Mouse (Mus musculus) limb, embryonic 15.5 days (tissue): ENCODE data around the gene Cerk. TPM values are rescaled to one million over a fixed set of nuclear protein-coding genes. Genes with fewer than 3 reads are reported as not detected.
"Not testable (repeated sequence)": the region's sequence is repeated elsewhere in the genome, so short reads cannot be mapped to it uniquely, and the experiment has no call there.

Experiments used
- ATAC-seq: fragments of 200-750 bp; cut with Nextera tagmentation; 2 replicates; pipeline ENCODE4 v1.8.0; 2017; ENCODE audit warnings: low read depth, moderate TSS enrichment; ENCODE audit not compliant: insufficient number of reproducible peaks, low FRiP score, low TSS enrichment
- H3K27ac ChIP-seq: fragments of 300-500 bp; sonication (generic); 2 replicates; pipeline ENCODE4 v1.5.1; 2015; ENCODE audit warnings: moderate library complexity, mild to moderate bottlenecking, inconsistent platforms
- H3K27me3 ChIP-seq: fragments of 300-500 bp; sonication (generic); 2 replicates; pipeline ENCODE4 v1.6.1; 2015; ENCODE audit warnings: inconsistent platforms
- H3K36me3 ChIP-seq: fragments of 300-500 bp; sonication (generic); 2 replicates; pipeline ENCODE4 v1.6.1; 2015; ENCODE audit warnings: inconsistent platforms
- H3K4me1 ChIP-seq: fragments of 300-500 bp; sonication (generic); 2 replicates; pipeline ENCODE4 v1.6.1; 2015; ENCODE audit warnings: inconsistent platforms
- H3K4me2 ChIP-seq: fragments of 300-500 bp; sonication (generic); 2 replicates; pipeline ENCODE4 v1.6.1; 2015; ENCODE audit warnings: mild to moderate bottlenecking, inconsistent platforms
- H3K4me3 ChIP-seq: fragments of 300-500 bp; sonication (generic); 2 replicates; pipeline ENCODE4 v1.5.1; 2015; ENCODE audit warnings: mild to moderate bottlenecking, inconsistent platforms
- H3K9ac ChIP-seq: fragments of 300-500 bp; sonication (generic); 2 replicates; pipeline ENCODE4 v1.6.1; 2015; ENCODE audit warnings: inconsistent platforms
- H3K9me3 ChIP-seq: fragments of 300-500 bp; sonication (generic); 2 replicates; pipeline ENCODE4 v1.6.1; 2016; ENCODE audit warnings: inconsistent platforms
- WGBS: fragments of 180-500 bp; shearing (Covaris S2); methylation state at CpG from one replicate; pipeline ENCODE4 v1.1.7; 2015; 5-methylcytosine and 5-hydroxymethylcytosine counted together
- polyA plus RNA-seq: library from polyadenylated mRNA; unstranded; fragments of >200 nt; fragmentation: Nextera tagmentation; extraction: Ambion mirVana; gene quantifications from 2 replicates; pipeline ENCODE4 v1.2.1, GENCODE M21; 2015

Gene Cerk
- polyA plus RNA-seq, 1 experiment from 2014 or later, result 17.7 TPM

GRCm38 (mm10) chr15:86221901-86222300 is 36.0 kb upstream of the Cerk start:
- H3K4me2 ChIP-seq, H3K4me1 ChIP-seq, H3K9ac ChIP-seq, H3K36me3 ChIP-seq, H3K27ac ChIP-seq, ATAC-seq, H3K4me3 ChIP-seq, H3K9me3 ChIP-seq, H3K27me3 ChIP-seq: not testable (repeated sequence)
- 65% methylated on average over 11 of the region's 11 CpGs for WGBS

DNA sequence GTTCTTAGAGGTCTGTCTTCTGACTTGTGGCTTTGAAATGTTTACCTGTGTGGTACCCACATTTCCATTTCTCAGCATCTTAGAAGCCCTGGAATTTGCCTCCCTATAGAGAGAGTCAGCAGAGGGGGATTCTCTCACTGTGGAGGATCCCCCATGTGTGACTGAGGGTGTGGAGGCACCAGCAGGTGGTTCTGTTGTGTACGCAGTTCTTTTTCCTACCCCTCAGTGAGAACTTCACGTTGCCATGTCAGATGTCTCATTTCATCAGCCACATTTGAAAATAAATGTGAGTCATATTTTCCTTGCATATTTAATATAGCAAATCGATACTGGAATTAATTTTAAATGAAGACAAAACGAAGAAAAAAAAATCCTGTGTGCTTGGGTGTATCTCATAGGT is 35.4 kb upstream of the Cerk start:
- ATAC-seq, result no peak
- no peaks in the 10 kb centered on the region for H3K36me3 ChIP-seq
- WGBS, result 84% methylated on average over 4 of the region's 4 CpGs
- H3K4me2 ChIP-seq, result no peak overlapping the region
- H3K9me3 ChIP-seq, result no peaks in the 10 kb centered on the region
- no peak overlapping the region for H3K27ac ChIP-seq
- no peaks in the 10 kb centered on the region for H3K27me3 ChIP-seq
- no peak overlapping the region for H3K9ac ChIP-seq
- peaks cover 3% of the 10 kb centered on the region; the same call in 1 of the 2 replicates for H3K4me1 ChIP-seq
- H3K4me3 ChIP-seq, result no peak overlapping the region

- peaks cover 3% of the 10 kb centered on the region; the same call in 1 of the 2 replicates for H3K4me1 ChIP-seq
- no peak overlapping the region for H3K4me2 ChIP-seq
- H3K27ac ChIP-seq, result no peak overlapping the region
- ATAC-seq, result no peak
- H3K4me3 ChIP-seq, result no peak overlapping the region
- no peak overlapping the region for H3K9ac ChIP-seq
- H3K9me3 ChIP-seq, result no peaks in the 10 kb centered on the region
- no peaks in the 10 kb centered on the region for H3K36me3 ChIP-seq
- no peaks in the 10 kb centered on the region for H3K27me3 ChIP-seq
- WGBS, result 83% methylated on average over 4 of the region's 4 CpGs
These were observed 34.8 kb upstream of the Cerk start for GRCm38 (mm10) chr15:86220715-86221114.

DNA sequence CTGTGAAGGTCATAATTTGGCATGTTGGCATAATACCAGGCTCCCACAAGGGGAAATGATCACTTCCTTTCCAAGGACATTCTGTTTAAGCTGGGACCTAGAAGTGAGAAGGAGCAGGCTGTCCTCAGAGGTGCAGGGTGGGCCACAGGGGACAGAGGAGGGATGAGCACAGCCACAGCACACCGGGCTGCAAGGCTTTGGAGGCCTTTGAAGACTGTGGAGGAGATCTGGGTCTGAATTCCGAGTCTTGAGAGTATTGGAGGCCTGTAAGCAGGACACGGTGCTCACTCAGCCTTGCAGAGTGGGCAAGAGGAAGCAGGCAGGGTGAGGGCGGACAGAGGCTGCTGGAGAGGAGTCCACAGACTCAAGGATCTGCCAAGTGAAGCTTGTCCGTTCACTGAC is 34.3 kb upstream of the Cerk start:
- Histone ChIP-seq H3K36me3 (no peaks in the 10 kb centered on the region), H3K9me3 (no peaks in the 10 kb centered on the region), H3K27me3 (no peaks in the 10 kb centered on the region), H3K9ac (no peak overlapping the region), H3K4me3 (no peak overlapping the region), H3K4me2 (no peak overlapping the region), H3K27ac (no peak overlapping the region), H3K4me1 (peaks cover 3% of the 10 kb centered on the region)
- no peak for ATAC-seq
- WGBS, result 85% methylated on average over 5 of the region's 5 CpGs

- Histone ChIP-seq H3K9me3 (no peaks in the 10 kb centered on the region), H3K4me3 (no peak overlapping the region), H3K27me3 (no peaks in the 10 kb centered on the region), H3K4me2 (no peak overlapping the region), H3K27ac (no peak overlapping the region; the same call in 1 of the 2 replicates), H3K36me3 (no peaks in the 10 kb centered on the region), H3K4me1 (peaks cover 9% of the 10 kb centered on the region), H3K9ac (no peak overlapping the region)
- no peak for ATAC-seq
- WGBS, result 72% methylated on average over 7 of the region's 7 CpGs
These were observed 33.7 kb upstream of the Cerk start for GRCm38 (mm10) chr15:86219534-86220228.

DNA sequence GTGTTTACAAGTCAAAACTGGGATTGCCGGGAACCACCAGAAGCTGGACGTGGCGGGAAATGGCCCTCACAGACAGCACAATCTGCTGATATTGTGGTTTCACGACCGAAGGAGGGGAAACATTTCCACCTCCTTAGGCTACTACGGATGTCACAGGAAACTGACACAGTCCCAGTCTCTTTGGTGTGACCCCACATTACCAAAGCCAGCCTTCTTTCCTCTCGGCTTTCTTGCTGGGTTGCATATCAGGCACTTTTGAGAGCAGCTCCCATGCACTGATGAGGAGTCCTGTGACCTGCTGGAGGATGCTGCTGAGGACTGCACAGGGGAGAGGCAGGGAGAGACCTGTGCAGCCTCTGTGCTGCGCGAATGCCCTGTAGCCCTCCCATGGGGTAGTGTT is 30.7 kb upstream of the Cerk start:
- H3K4me2 ChIP-seq, H3K27me3 ChIP-seq, H3K36me3 ChIP-seq, H3K4me3 ChIP-seq, ATAC-seq, H3K27ac ChIP-seq, H3K9ac ChIP-seq, H3K9me3 ChIP-seq: not testable (repeated sequence)
- peaks cover 22% of the 10 kb centered on the region for H3K4me1 ChIP-seq
- WGBS, result 85% methylated on average over 9 of the region's 9 CpGs

DNA sequence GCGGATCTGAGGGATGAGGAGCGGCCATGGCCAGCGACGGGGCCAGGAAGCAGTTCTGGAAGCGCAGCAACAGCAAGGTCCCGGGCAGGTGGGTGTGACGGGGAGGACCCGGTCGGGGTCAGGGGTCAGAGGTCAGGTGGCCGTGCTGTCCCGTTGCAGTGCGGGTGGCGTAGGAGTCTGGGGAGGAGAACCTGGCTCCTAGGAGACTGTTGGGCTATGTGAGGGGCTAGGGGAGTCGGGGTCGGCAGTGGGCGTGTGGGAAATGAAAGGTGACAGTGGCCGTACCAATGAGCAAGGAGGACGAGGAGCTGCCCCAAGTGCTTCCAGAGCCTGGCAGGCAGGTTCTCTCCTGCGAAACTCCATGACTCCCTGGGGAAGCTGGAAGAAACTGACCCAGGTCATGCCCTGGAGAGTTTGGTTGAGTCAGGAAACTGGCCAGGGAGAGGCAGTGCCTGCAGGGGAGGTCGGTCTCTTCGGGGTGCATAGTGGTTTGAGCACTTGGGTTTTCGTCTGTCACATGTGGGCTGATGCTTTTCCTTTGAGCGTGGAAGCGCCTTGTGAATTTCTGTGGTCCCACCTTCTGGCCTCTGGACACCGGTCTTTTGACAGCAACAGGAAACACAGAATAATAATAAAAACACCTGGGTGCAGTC is 28.7 kb upstream of the Cerk start:
- peak overlapping the region; percentile 94 for H3K27ac ChIP-seq
- no peak for ATAC-seq
- no peaks in the 10 kb centered on the region for H3K9me3 ChIP-seq
- peak overlapping the region; percentile 89 for H3K9ac ChIP-seq
- H3K4me3 ChIP-seq, result peak overlapping the region; percentile 93
- no peaks in the 10 kb centered on the region for H3K27me3 ChIP-seq
- peak overlapping the region; percentile 98 for H3K4me2 ChIP-seq
- WGBS, result 14% methylated on average over 25 of the region's 25 CpGs
- no peaks in the 10 kb centered on the region for H3K36me3 ChIP-seq
- peaks cover 19% of the 10 kb centered on the region for H3K4me1 ChIP-seq

DNA sequence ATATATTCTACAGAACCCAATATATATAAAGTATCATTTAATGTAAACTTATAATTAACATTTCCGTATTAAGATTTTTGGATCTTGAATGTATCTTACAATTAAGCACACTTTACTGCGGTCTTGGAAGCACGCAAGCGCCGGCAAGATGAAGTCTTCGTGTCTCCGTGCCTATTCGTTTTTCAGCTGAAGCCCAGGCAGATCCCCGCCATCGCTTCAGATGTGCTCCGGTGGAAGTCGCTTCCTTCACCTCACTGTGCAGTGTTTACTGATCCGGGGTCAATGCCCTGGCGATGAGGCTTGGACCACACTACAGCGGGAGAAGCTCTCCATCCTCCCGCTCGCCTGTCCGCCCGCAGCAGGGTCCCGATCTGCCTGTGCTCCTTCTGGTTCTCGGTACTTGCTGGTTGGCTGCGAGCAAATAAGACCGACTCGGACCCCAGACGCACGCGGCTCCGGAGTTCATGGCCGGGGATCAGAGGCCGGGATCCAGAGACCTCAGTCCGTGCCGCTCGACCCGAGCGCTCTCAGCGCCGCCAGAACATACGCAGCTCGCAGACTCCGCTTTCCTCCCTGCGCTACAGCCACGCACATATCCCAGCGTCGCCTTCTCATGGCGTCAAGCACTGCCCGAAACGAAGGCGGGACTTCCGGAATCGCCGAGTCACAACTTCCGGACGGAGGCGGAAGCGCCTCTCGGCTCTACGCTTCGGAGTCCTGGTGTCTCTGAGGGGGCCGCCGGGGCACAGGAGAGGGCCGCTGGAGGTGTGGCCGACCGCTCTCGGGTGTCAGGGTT is 28.0 kb upstream of the Cerk start, which contains the start of gene Tbc1d22a:
TSS of gene Tbc1d22a (plus strand) at position 707 of the 796 bp plus-strand sequence.
- Histone ChIP-seq H3K4me1 (peaks cover 19% of the 10 kb centered on the region), H3K36me3 (no peaks in the 10 kb centered on the region), H3K9me3 (no peaks in the 10 kb centered on the region), H3K27ac (peak within 1 kb of the TSS; percentile 94), H3K27me3 (no peaks in the 10 kb centered on the region), H3K9ac (peak within 1 kb of the TSS; percentile 89), H3K4me2 (peak within 1 kb of the TSS; percentile 98), H3K4me3 (peak within 1 kb of the TSS; percentile 93)
- peak; percentile 86 for ATAC-seq
- under 1% methylated on average over 64 of the region's 64 CpGs for WGBS

DNA sequence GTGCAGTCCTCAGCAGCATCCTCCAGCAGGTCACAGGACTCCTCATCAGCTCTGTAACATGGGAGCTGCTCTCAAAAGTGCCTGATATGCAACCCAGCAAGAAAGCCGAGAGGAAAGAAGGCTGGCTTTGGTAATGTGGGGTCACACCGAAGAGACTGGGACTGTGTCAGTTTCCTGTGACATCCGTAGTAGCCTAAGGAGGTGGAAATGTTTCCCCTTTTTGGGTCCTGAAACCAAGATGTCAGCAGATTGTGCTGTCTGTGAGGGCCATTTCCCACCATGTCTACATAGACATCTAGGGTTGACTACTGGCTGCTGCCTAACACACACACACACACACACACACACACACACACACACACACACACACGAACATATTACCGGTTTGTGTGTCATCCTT is 26.3 kb upstream of the Cerk start:
- ATAC-seq, H3K4me2 ChIP-seq, H3K36me3 ChIP-seq, H3K27ac ChIP-seq, H3K9ac ChIP-seq, H3K9me3 ChIP-seq, H3K27me3 ChIP-seq, H3K4me3 ChIP-seq: not testable (repeated sequence)
- peaks cover 19% of the 10 kb centered on the region for H3K4me1 ChIP-seq
- 86% methylated on average over 5 of the region's 5 CpGs for WGBS

- H3K4me2 ChIP-seq, result no peak overlapping the region
- H3K27ac ChIP-seq, result no peak overlapping the region
- peaks cover 19% of the 10 kb centered on the region; the same call in 1 of the 2 replicates for H3K4me1 ChIP-seq
- H3K36me3 ChIP-seq, result no peaks in the 10 kb centered on the region
- no peak overlapping the region for H3K9ac ChIP-seq
- H3K4me3 ChIP-seq, result no peak overlapping the region
- H3K27me3 ChIP-seq, result no peaks in the 10 kb centered on the region
- no peaks in the 10 kb centered on the region for H3K9me3 ChIP-seq
- 57% methylated on average over 4 of the region's 4 CpGs for WGBS
- no peak for ATAC-seq
These were observed 20.4 kb upstream of the Cerk start for GRCm38 (mm10) chr15:86206385-86206784.

DNA sequence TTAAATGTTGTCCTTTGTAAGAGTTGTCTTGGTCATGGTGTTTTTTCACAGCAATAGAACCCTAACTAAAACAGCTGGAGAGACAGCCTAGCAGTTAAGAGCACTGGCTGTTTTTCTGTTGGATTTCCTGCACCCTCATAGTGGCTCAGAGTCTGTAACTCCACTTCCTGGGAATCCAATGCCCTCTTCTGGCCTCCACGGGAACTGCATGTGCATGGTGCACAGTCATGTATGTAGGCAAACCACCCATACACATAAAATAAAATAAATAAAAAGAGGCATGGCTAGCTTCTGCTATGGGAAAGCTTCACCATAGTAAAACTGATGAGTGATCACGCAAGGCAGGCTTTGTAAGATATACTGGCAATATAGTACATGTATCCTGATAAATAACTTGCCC is 19.4 kb upstream of the Cerk start:
- Histone ChIP-seq H3K4me2 (no peak overlapping the region), H3K9ac (no peak overlapping the region), H3K27me3 (no peaks in the 10 kb centered on the region), H3K27ac (no peak overlapping the region), H3K36me3 (no peaks in the 10 kb centered on the region), H3K9me3 (no peaks in the 10 kb centered on the region), H3K4me3 (no peak overlapping the region), H3K4me1 (peaks cover 19% of the 10 kb centered on the region; the same call in 1 of the 2 replicates)
- WGBS, result 55% methylated on average over 2 of the region's 2 CpGs
- ATAC-seq, result no peak
